Mouse (Mus musculus) liver, adult 2 months (tissue): ENCODE measurements around the gene Sntg2.

ENCODE experiments used
- CTCF ChIP-seq: fragments of 200-500 bp; IDR thresholded peaks from 2 replicates; pipeline ENCODE4 v1.5.1; 2011; ENCODE audit warnings: low read depth, low read length, control low read depth
- POLR2A ChIP-seq: fragments of 200-500 bp; IDR thresholded peaks from 2 replicates; pipeline ENCODE4 v1.6.1; 2011; ENCODE audit warnings: low read length, control low read depth; ENCODE audit not compliant: insufficient read depth; ENCODE audit errors: extremely low read depth

GRCm38 (mm10) chr12:30177966-30178365 is 195.2 kb downstream of the Sntg2 start:
- TF ChIP-seq CTCF, result no peak
- no peak for TF ChIP-seq POLR2A
